Mouse (Mus musculus) liver, embryonic 15.5 days (tissue): Measurements from ENCODE around the gene Ccdc65. TPM values are rescaled to one million over a fixed set of nuclear protein-coding genes. Genes with fewer than 3 reads are reported as not detected.
A peak's percentile ranks its signal among the peaks of the same experiment; 100 is the strongest.

Experiments used
- ATAC-seq: fragments of 200-750 bp; cut with Nextera tagmentation; 2 replicates; pipeline ENCODE4 v1.8.0; 2017; ENCODE audit warnings: moderate number of reproducible peaks, mild to moderate bottlenecking, moderate library complexity; ENCODE audit not compliant: insufficient read depth
- H3K27ac ChIP-seq: fragments of 300-500 bp; sonication (generic); replicated peaks from 2 replicates; pipeline ENCODE4 v1.5.1; 2015; ENCODE audit warnings: mild to moderate bottlenecking, inconsistent platforms
- H3K27me3 ChIP-seq: fragments of 300-500 bp; sonication (generic); 2 replicates; pipeline ENCODE4 v1.6.1; 2015; ENCODE audit warnings: mild to moderate bottlenecking, inconsistent platforms
- H3K36me3 ChIP-seq: fragments of 300-500 bp; sonication (generic); replicated peaks from 2 replicates; pipeline ENCODE4 v1.6.1; 2015; ENCODE audit warnings: moderate library complexity, mild to moderate bottlenecking, inconsistent platforms
- H3K4me1 ChIP-seq: fragments of 300-500 bp; sonication (generic); replicated peaks from 2 replicates; pipeline ENCODE4 v1.6.1; 2015; ENCODE audit warnings: inconsistent platforms
- H3K4me2 ChIP-seq: fragments of 300-500 bp; sonication (generic); 2 replicates; pipeline ENCODE4 v1.6.1; 2015; ENCODE audit warnings: moderate library complexity, mild to moderate bottlenecking, inconsistent platforms
- H3K4me3 ChIP-seq: fragments of 300-500 bp; sonication (generic); replicated peaks from 2 replicates; pipeline ENCODE4 v1.5.1; 2015; ENCODE audit warnings: mild to moderate bottlenecking, inconsistent platforms
- H3K9ac ChIP-seq: fragments of 300-500 bp; sonication (generic); 2 replicates; pipeline ENCODE4 v1.6.1; 2015; ENCODE audit warnings: moderate library complexity, mild to moderate bottlenecking, inconsistent platforms
- H3K9me3 ChIP-seq: fragments of 300-500 bp; sonication (generic); replicated peaks from 2 replicates; pipeline ENCODE4 v1.6.1; 2016; ENCODE audit warnings: inconsistent platforms
- WGBS: fragments of 180-500 bp; shearing (Covaris S2); methylation state at CpG from one replicate; pipeline ENCODE4 v1.1.7; 2015; ENCODE audit warnings: mixed read lengths; ENCODE audit not compliant: insufficient replicate concordance; 5-methylcytosine and 5-hydroxymethylcytosine counted together
- polyA plus RNA-seq: library from polyadenylated mRNA; unstranded; fragments of >200 nt; fragmentation: Nextera tagmentation; extraction: Ambion mirVana; gene quantifications from 2 replicates; pipeline ENCODE4 v1.2.1, GENCODE M21; 2015

Ccdc65 gene
- not detected in 2 replicates for polyA plus RNA-seq

- ATAC-seq = no peak
- 0 out of 2 replicates have a peak, but pooled peaks cover 4% of the 10 kb centered on the region for H3K4me1 ChIP-seq
- peak within 1 kb of the TSS; percentile 39 for H3K4me3 ChIP-seq
- no peak within 1 kb of the TSS for H3K27ac ChIP-seq
- WGBS = 14% methylated on average over 16 of the region's 16 CpGs
- no peaks in the 10 kb centered on the region for H3K9me3 ChIP-seq
- H3K27me3 ChIP-seq = peaks cover 44% of the 10 kb centered on the region
- H3K36me3 ChIP-seq = no peaks in the 10 kb centered on the region
- no peak within 1 kb of the TSS for H3K9ac ChIP-seq
- peak within 1 kb of the TSS; percentile 60 for H3K4me2 ChIP-seq
These were observed at the start of gene Ccdc65 for GRCm38 (mm10) chr15:98707766-98708372. Gene Ccdc65 (plus strand): TSS chr15:98708207.

- H3K9ac ChIP-seq = peak overlapping the region; percentile 84
- peak overlapping the region; percentile 75 for H3K4me2 ChIP-seq
- H3K4me3 ChIP-seq = peak overlapping the region; percentile 79
- ATAC-seq = peak; percentile 38
- H3K4me1 ChIP-seq = peaks cover 16% of the 10 kb centered on the region
- WGBS = under 1% methylated on average over 14 of the region's 14 CpGs
- H3K9me3 ChIP-seq = no peaks in the 10 kb centered on the region
- H3K36me3 ChIP-seq = peaks cover 28% of the 10 kb centered on the region
- peak overlapping the region; percentile 88 for H3K27ac ChIP-seq
- no peaks in the 10 kb centered on the region for H3K27me3 ChIP-seq
These were observed 45.8 kb upstream of the Ccdc65 start for GRCm38 (mm10) chr15:98662198-98662566.

GRCm38 (mm10) chr15:98662567-98663545 lies 45.2 kb upstream of the Ccdc65 start, which contains the start of gene Ddx23:
Gene Ddx23 (minus strand): TSS chr15:98662894.
- H3K9ac ChIP-seq = peak within 1 kb of the TSS; percentile 84
- no peaks in the 10 kb centered on the region for H3K27me3 ChIP-seq
- H3K27ac ChIP-seq = peak within 1 kb of the TSS; percentile 88
- H3K36me3 ChIP-seq = peaks cover 22% of the 10 kb centered on the region
- peaks cover 16% of the 10 kb centered on the region for H3K4me1 ChIP-seq
- no peaks in the 10 kb centered on the region for H3K9me3 ChIP-seq
- ATAC-seq = peak; percentile 95
- H3K4me3 ChIP-seq = peak within 1 kb of the TSS; percentile 79
- 3% methylated on average over 48 of the region's 48 CpGs for WGBS
- H3K4me2 ChIP-seq = peak within 1 kb of the TSS; percentile 75

DNA sequence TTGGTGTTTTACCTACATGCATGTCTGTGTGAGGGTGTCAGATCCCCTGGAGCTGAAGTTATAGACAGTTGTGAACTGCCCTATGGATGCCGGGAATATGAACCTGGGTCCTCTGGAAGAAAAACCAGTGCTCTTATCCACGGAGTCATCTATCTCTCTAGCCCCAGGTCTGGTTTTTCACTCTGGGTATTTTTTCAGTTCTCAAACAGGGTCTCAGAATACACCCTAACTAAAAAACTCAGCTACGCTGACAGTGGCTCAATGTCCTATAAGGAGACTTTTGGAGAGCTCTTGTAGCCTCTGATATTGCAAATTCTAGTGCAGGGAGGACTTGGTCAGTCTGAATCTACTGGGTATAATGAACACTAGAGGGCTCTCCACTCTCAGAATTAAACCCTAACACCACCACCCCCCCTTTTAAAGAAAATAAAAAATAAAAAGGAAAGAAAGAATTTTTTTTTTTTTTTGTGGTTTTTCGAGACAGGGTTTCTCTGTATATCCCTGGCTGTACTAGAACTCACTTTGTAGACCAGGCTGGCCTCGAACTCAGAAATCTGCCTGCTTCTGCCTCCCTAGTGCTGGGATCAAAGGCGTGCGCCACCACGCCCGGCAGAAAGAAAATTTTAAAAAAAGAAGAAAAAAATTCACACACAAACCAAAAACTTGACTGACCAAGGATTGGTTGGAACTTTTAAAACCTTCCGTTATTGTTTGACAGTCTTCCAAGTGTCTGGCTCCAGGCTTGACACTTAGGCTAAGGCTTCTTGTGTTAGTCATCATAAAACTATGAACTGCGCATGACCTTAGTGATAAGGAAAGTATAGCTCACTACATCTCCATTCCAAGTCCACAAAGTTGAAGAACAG lies 43.7 kb upstream of the Ccdc65 start:
- no peaks in the 10 kb centered on the region for H3K9me3 ChIP-seq
- no peak overlapping the region for H3K9ac ChIP-seq
- no peak for ATAC-seq
- no peaks in the 10 kb centered on the region for H3K27me3 ChIP-seq
- H3K4me1 ChIP-seq = peaks cover 16% of the 10 kb centered on the region
- 63% methylated on average over 11 of the region's 11 CpGs for WGBS
- no peak overlapping the region for H3K27ac ChIP-seq
- no peak overlapping the region for H3K4me2 ChIP-seq
- H3K4me3 ChIP-seq = no peak overlapping the region
- H3K36me3 ChIP-seq = peaks cover 7% of the 10 kb centered on the region; the same call in 1 of the 2 replicates

DNA sequence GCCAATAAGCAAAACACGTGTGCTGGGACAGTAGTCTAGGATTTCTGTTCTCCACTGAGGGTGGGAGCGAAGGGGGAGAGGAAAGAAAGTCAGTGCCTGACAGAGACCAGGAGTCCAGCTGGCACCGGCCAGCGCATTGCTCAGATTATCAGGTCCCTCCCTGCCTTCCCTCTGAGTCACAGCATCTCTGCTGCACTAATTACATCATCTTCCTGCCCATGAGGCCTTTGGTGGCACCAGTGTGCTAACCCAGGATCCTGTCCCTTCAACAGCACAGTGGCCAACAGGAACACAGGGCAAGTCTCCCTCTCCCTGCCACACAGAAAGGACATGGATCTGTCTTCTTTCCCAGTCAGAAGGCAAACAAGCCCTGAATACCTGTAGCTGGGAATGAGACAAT lies 35.4 kb upstream of the Ccdc65 start:
- H3K27me3 ChIP-seq = peaks cover 64% of the 10 kb centered on the region
- ATAC-seq = no peak
- 46% methylated on average over 4 of the region's 4 CpGs for WGBS

DNA sequence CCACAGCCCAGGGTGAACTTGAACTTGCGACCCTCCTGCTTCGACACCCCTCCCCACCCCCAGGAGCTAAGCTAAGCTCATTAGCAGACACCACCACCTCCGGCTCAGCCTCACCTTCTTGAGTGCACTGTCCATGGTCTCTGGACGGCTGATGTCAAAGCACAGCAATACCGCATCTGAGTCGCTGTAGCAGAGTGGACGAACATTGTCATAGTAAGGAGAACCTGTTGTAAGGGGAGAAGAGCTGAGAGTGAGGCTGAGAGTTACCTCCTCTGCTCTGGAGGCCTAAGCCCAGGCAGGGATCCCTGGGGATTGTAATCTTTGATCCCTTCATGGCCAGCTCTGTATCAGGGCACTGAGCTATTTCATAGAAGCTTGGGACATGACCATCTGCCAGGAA lies 34.3 kb upstream of the Ccdc65 start:
- Histone ChIP-seq H3K4me2 (no peak overlapping the region), H3K4me3 (no peak overlapping the region), H3K4me1 (peaks cover 16% of the 10 kb centered on the region), H3K27me3 (peaks cover 74% of the 10 kb centered on the region), H3K9me3 (no peaks in the 10 kb centered on the region), H3K27ac (no peak overlapping the region), H3K36me3 (no peaks in the 10 kb centered on the region), H3K9ac (no peak overlapping the region)
- no peak for ATAC-seq
- 62% methylated on average over 7 of the region's 7 CpGs for WGBS

More for the DNA sequence above, 35.4 kb upstream of the Ccdc65 start:
- no peaks in the 10 kb centered on the region for H3K9me3 ChIP-seq
- no peak overlapping the region for H3K9ac ChIP-seq
- peaks cover 12% of the 10 kb centered on the region for H3K4me1 ChIP-seq
- no peak overlapping the region for H3K27ac ChIP-seq
- H3K4me2 ChIP-seq = no peak overlapping the region
- no peak overlapping the region for H3K4me3 ChIP-seq
- no peaks in the 10 kb centered on the region for H3K36me3 ChIP-seq

GRCm38 (mm10) chr15:98674284-98674993 lies 33.6 kb upstream of the Ccdc65 start:
- Histone ChIP-seq H3K4me1 (peaks cover 16% of the 10 kb centered on the region), H3K9me3 (no peaks in the 10 kb centered on the region), H3K27ac (no peak overlapping the region), H3K27me3 (peaks cover 81% of the 10 kb centered on the region), H3K4me2 (no peak overlapping the region), H3K4me3 (no peak overlapping the region), H3K36me3 (no peaks in the 10 kb centered on the region), H3K9ac (no peak overlapping the region)
- no peak for ATAC-seq
- 21% methylated on average over 7 of the region's 7 CpGs for WGBS

DNA sequence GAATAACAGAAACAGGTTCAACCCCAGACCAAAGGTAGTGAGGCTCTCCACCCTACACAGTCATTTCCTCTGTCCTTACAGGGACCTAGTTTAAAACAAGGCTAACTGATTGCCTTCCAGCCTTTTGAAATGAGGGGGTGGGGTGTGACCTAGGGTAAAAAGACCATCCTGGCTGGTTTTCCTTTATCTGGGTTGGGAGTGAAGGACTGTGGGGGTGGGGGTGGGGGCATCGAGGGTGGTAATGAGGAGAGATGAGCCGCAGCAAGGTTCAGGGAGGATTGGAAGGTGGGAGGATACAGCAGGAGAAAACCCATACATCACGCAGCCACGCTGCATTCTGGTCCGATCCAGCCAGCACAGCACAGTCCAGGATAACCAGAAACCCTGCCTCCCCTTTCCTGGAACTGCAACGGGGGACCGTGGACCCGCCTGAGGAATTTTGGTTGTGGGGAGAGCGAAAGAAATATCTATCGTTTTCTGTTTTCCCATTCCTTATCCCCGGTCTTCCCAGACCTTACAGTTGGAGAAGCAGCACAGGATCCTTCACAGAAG lies 32.9 kb upstream of the Ccdc65 start:
- WGBS = 25% methylated on average over 11 of the region's 11 CpGs
- Histone ChIP-seq H3K9ac (no peak overlapping the region), H3K4me2 (no peak overlapping the region), H3K9me3 (no peaks in the 10 kb centered on the region), H3K4me3 (no peak overlapping the region), H3K4me1 (peaks cover 16% of the 10 kb centered on the region), H3K27me3 (peaks cover 82% of the 10 kb centered on the region), H3K27ac (no peak overlapping the region), H3K36me3 (no peaks in the 10 kb centered on the region)
- no peak for ATAC-seq

DNA sequence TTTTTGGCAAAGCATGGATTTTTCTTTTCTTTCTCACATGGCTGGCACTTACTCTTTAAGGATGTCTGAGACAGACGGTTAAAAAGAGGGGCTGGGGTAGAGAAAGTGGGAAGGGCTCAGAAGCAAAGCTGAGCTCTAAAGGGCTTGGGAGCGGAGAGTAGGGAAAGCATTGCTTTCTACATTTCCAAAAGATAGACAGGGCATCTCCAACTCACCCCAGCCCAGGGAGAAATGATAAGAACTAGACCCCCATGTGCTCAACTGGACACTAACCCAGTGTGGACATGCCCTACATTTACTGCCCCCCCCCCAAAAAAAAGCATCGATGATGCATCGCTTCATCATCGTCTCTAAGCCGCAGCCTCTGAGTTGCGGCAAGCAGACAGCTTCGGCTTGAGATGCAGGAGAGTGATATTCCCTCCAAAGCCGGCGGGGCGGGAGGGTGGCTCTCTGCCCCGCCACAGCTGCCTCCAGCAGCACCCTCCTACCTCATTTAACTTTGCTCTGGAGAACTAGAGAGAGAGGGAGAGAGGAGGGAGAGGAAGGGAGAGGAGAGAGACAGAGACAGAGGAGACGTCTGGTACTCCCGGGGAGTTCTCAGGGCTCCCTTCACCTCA lies 32.3 kb upstream of the Ccdc65 start:
- Histone ChIP-seq H3K4me2 (no peak overlapping the region; the same call in 1 of the 2 replicates), H3K27ac (no peak overlapping the region), H3K4me3 (no peak overlapping the region), H3K36me3 (no peaks in the 10 kb centered on the region), H3K9me3 (no peaks in the 10 kb centered on the region), H3K4me1 (peaks cover 16% of the 10 kb centered on the region), H3K27me3 (peaks cover 76% of the 10 kb centered on the region), H3K9ac (no peak overlapping the region)
- ATAC-seq = no peak
- WGBS = 10% methylated on average over 14 of the region's 14 CpGs

DNA sequence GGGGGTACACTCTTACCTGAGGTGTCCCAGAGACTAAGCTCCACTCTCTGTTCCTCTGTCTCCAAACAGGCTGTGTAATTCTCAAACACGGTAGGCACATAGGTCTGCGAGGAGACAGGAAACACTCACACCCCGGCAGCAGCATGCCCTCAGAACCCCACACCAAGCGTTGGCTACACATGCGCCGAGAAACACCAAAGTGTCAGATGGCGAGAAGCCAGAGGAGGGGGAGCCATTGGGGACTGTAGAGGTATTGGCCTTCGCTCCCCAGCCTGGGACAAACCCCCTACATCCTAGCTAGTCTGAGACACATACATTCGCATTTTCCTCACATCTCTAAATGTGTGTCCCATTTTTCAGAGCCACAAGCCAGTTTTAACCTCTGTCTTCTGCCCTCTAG lies 31.5 kb upstream of the Ccdc65 start:
- H3K9ac ChIP-seq = no peak overlapping the region
- peak overlapping the region; percentile 44 for H3K4me3 ChIP-seq
- H3K27me3 ChIP-seq = peaks cover 76% of the 10 kb centered on the region
- H3K4me2 ChIP-seq = peak overlapping the region; percentile 68
- ATAC-seq = no peak
- no peaks in the 10 kb centered on the region for H3K9me3 ChIP-seq
- no peaks in the 10 kb centered on the region for H3K36me3 ChIP-seq
- 5% methylated on average over 9 of the region's 9 CpGs for WGBS
- peaks cover 16% of the 10 kb centered on the region for H3K4me1 ChIP-seq
- no peak overlapping the region for H3K27ac ChIP-seq
